Mouse (Mus musculus) adipocyte (in vitro differentiated cells): ENCODE measurements at regions not wholly inside any gene's neighbourhood (a gene's known extent, or its start where the extent isn't known, plus 50 kb on each side); places are given as distances from the start of the nearest gene placed in this dataset.

ENCODE experiments used
- DNase-seq: peaks from one replicate; pipeline ENCODE4 v3.0.0-alpha.2; 2016; ENCODE audit warnings: low spot score

GRCm38 (mm10) chr14:67626181-67626580, 1617.2 kb upstream of the Gulo start:
- DNase-seq = peak; percentile 53

- DNase-seq = no peak
Observed at GRCm38 (mm10) chr14:67623841-67624480, 1615.0 kb upstream of the Gulo start.

GRCm38 (mm10) chr14:67622911-67623310, 1613.9 kb upstream of the Gulo start:
- no peak for DNase-seq

- DNase-seq = no peak
Observed at GRCm38 (mm10) chr14:67621486-67621885, 1612.5 kb upstream of the Gulo start.

- DNase-seq = peak; percentile 83
Observed at GRCm38 (mm10) chr14:67620854-67621476, 1612.0 kb upstream of the Gulo start.

- peak; percentile 24 for DNase-seq
Observed at GRCm38 (mm10) chr14:67619571-67619970, 1610.6 kb upstream of the Gulo start.

- DNase-seq = no peak
Observed at GRCm38 (mm10) chr14:67614369-67614768, 1605.4 kb upstream of the Gulo start.

- no peak for DNase-seq
Observed at GRCm38 (mm10) chr14:67613691-67614090, 1604.7 kb upstream of the Gulo start.

GRCm38 (mm10) chr14:67613221-67613620, 1604.2 kb upstream of the Gulo start:
- no peak for DNase-seq

GRCm38 (mm10) chr14:67612471-67612870, 1603.5 kb upstream of the Gulo start:
- no peak for DNase-seq

- no peak for DNase-seq
Observed at GRCm38 (mm10) chr14:67608262-67608661, 1599.3 kb upstream of the Gulo start.

- DNase-seq = peak; percentile 76
Observed at GRCm38 (mm10) chr14:67602960-67603359, 1594.0 kb upstream of the Gulo start.

GRCm38 (mm10) chr14:67599734-67600133, 1590.7 kb upstream of the Gulo start:
- peak; percentile 52 for DNase-seq

GRCm38 (mm10) chr14:67588627-67589026, 1579.6 kb upstream of the Gulo start:
- no peak for DNase-seq

GRCm38 (mm10) chr14:67584456-67585048, 1575.5 kb upstream of the Gulo start:
- DNase-seq = no peak

GRCm38 (mm10) chr14:67582201-67582782, 1573.3 kb upstream of the Gulo start:
- peak; percentile 54 for DNase-seq

- DNase-seq = peak; percentile 75
Observed at GRCm38 (mm10) chr14:67574346-67574949, 1565.4 kb upstream of the Gulo start.

GRCm38 (mm10) chr14:67573451-67573995, 1564.5 kb upstream of the Gulo start:
- no peak for DNase-seq

- no peak for DNase-seq
Observed at GRCm38 (mm10) chr14:67569744-67570322, 1560.8 kb upstream of the Gulo start.

- DNase-seq = no peak
Observed at GRCm38 (mm10) chr14:67568896-67569743, 1560.1 kb upstream of the Gulo start.

GRCm38 (mm10) chr14:67554897-67555296, 1545.9 kb upstream of the Gulo start:
- no peak for DNase-seq
